Mouse (Mus musculus) cerebellum, adult 2 months (tissue): ENCODE results near the gene Brd4. TPM values are rescaled to one million over a fixed set of nuclear protein-coding genes. Genes with fewer than 3 reads are reported as not detected.

Experiments
- DNase-seq, 2 experiments: peaks; one replicate each; pipeline ENCODE4 v3.0.0; 2021
- H3K27ac ChIP-seq: fragments of 200-500 bp; 2 replicates; pipeline ENCODE4 v1.5.1; 2012; ENCODE audit warnings: low read length, control low read depth, inconsistent platforms; ENCODE audit not compliant: insufficient read depth
- H3K27me3 ChIP-seq: fragments of 200-500 bp; 2 replicates; pipeline ENCODE4 v1.6.1; 2012; ENCODE audit warnings: inconsistent platforms, mild to moderate bottlenecking, low read length, moderate library complexity; ENCODE audit not compliant: control insufficient read depth, insufficient read depth
- H3K4me1 ChIP-seq: fragments of 200-500 bp; 2 replicates; pipeline ENCODE4 v1.6.1; 2011; ENCODE audit warnings: low read length; ENCODE audit not compliant: control insufficient read depth, insufficient read depth
- H3K4me3 ChIP-seq: fragments of 200-500 bp; replicated peaks from 2 replicates; pipeline ENCODE3; 2011; ENCODE audit warnings: mild to moderate bottlenecking, low read depth, low read length, control low read depth; ENCODE audit not compliant: insufficient read depth
- CTCF ChIP-seq: fragments of 200-500 bp; IDR thresholded peaks from 2 replicates; pipeline ENCODE4 v1.5.1; 2011; ENCODE audit warnings: low read depth, mild to moderate bottlenecking, control low read depth, low read length, moderate library complexity, borderline replicate concordance; ENCODE audit not compliant: insufficient read depth
- POLR2A ChIP-seq: fragments of 200-500 bp; IDR thresholded peaks from 2 replicates; pipeline ENCODE4 v1.6.1; 2011; ENCODE audit warnings: low read length, control low read depth, borderline replicate concordance; ENCODE audit not compliant: insufficient read depth
- WGBS: fragments of 180-500 bp; shearing (Covaris S2); methylation state at CpG from one replicate; pipeline ENCODE4 v1.1.7; 2018; 5-methylcytosine and 5-hydroxymethylcytosine counted together
- polyA plus RNA-seq: library from polyadenylated mRNA; depleted of rRNA; stranded (reverse); fragments of >200 nt; gene quantifications from 2 replicates; pipeline ENCODE4 v1.2.3, GENCODE M21; 2012; rRNA removed

Brd4 gene
- 54.5 and 55.0 TPM in 2 replicates for polyA plus RNA-seq

DNA sequence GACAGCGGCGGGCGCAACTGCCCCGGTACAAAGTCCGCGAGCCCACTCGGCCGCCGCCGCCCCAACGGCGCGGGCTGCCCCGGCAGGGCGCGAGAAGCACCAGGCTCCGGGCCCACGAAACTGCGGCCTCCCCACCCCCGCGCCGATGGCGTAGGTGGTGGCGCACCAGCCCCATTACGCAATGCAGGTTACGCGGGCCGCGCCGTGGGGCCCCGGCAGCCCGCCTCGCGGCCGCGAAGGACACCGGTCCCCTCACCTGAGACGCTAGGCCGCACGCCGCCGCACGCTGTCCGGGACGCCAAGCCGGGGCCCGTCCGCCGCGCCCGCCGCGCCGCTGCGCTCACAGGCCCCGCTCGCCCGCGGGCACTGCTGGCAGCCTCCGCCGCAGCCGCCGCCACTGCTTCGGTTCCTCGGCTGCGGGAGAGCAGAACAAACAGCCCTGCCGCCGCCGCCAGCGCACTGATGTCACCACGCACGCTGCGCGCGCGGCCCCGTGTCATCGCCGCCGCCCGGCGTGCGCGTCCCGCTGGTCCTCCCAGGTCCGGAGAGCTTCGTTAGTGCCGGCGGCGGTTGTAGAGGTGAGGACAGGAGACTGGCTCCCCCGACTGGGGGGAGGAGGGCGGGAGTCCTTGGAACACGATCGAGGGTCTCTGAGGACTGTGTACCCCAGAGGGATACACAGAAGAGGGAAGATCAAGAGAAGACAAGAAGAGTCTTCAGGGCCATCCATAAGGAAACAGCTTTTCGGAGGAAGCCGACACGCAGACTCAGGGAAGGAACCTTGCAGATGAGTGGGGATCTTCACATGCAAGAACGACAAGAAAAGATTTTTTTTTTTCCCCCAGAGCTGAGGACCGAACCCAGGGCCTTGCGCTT lies at the start of gene Brd4:
Gene Brd4, minus strand, starts transcription at position 461 of the 876 bp plus-strand sequence.
- Histone ChIP-seq H3K4me3 (peak within 1 kb of the TSS; percentile 91), H3K27me3 (no peaks in the 10 kb centered on the region), H3K27ac (peak within 1 kb of the TSS; percentile 99), H3K4me1 (peaks cover 6% of the 10 kb centered on the region; the same call in 1 of the 2 replicates)
- WGBS: under 1% methylated on average over 86 of the region's 100 CpGs
- TF ChIP-seq POLR2A: peak; percentile 95
- TF ChIP-seq CTCF: no peak; the same call in 1 of the 2 replicates
- peak; percentile 94 to 97 for DNase-seq

GRCm38 (mm10) chr17:32333675-32334303 lies 49.3 kb upstream of the Brd4 start:
- H3K4me1 ChIP-seq: no peaks in the 10 kb centered on the region
- DNase-seq: no peak
- no peak overlapping the region for H3K4me3 ChIP-seq
- no peaks in the 10 kb centered on the region for H3K27me3 ChIP-seq
- 87% methylated on average over 31 of the region's 31 CpGs for WGBS
- no peak overlapping the region for H3K27ac ChIP-seq
- no peak for TF ChIP-seq POLR2A
- no peak for TF ChIP-seq CTCF

DNA sequence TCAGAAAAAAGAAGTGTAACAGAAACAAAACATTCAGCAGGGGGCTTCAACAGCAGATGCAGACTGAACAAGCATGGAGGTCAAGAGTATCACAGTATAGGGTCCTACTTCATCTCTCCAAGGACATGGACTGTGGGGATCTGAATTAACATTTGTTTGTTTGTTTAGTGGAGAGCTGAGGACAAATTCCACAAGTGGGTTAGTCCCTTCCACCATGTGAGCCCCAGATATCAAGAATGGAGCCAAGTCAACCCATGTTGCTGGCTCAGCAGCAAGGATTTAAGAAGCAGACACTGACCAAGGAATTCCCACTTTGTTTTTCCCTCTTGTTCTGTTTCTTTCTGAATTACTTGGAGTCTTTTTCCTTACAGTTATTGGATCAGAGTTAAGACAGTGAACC lies 43.0 kb upstream of the Brd4 start:
- H3K27ac ChIP-seq: no peak overlapping the region
- H3K4me1 ChIP-seq: no peaks in the 10 kb centered on the region
- DNase-seq: no peak
- TF ChIP-seq CTCF: no peak
- no peak for TF ChIP-seq POLR2A
- H3K4me3 ChIP-seq: no peak overlapping the region
- no peaks in the 10 kb centered on the region for H3K27me3 ChIP-seq

DNA sequence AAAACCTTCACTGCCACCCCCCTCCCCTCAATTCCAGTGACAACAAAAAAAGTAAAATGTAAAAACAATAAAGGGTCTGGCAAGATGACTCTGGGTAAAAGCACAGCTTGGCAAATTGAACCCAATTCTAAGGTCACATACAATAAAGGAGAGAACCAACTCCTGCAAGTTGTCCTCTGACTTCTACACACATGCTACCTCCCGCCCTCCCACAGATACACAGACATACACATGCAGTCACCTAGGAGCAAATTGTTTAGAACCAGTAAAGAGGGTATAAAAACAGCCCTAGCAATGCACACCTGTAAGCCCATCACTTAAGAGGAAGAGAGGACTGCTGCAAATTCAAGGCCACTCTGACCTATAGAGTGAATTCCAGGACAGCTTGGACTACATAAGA lies 38.3 kb upstream of the Brd4 start:
- no peak for DNase-seq
- TF ChIP-seq POLR2A: no peak
- TF ChIP-seq CTCF: no peak
- peaks cover 3% of the 10 kb centered on the region; the same call in 1 of the 2 replicates for H3K4me1 ChIP-seq

DNA sequence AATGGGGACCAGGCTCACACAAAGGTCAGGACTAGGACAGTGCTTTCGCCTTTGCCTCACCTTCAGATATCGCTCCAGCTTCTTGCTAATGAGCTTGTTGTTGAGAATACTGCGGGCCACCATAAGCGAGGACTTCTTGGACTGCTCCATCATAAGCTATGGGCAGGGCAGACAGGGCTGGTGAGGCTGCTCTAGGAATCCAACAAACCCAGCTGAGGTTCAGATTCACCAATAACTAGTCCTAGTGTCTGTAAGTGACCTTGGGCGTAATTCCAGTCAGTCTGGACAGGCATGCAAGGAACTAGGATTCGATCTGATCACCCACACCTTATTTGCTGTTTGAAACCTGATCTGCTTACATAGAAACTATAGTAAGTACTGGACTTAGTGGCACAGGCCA lies 37.3 kb upstream of the Brd4 start:
- Histone ChIP-seq H3K27ac (0 out of 2 replicates have a peak overlapping the region, but pooled peaks have one; percentile 33), H3K4me3 (peak overlapping the region; percentile 71), H3K27me3 (no peaks in the 10 kb centered on the region), H3K4me1 (peaks cover 3% of the 10 kb centered on the region; the same call in 1 of the 2 replicates)
- 19% methylated on average over 6 of the region's 6 CpGs for WGBS
- TF ChIP-seq POLR2A (no peak), CTCF (no peak)
- DNase-seq: no peak

More for the DNA sequence above, 38.3 kb upstream of the Brd4 start:
- H3K27me3 ChIP-seq: no peaks in the 10 kb centered on the region
- no peak overlapping the region for H3K27ac ChIP-seq
- H3K4me3 ChIP-seq: no peak overlapping the region
- 89% methylated on average over 1 of the region's 1 CpGs for WGBS

DNA sequence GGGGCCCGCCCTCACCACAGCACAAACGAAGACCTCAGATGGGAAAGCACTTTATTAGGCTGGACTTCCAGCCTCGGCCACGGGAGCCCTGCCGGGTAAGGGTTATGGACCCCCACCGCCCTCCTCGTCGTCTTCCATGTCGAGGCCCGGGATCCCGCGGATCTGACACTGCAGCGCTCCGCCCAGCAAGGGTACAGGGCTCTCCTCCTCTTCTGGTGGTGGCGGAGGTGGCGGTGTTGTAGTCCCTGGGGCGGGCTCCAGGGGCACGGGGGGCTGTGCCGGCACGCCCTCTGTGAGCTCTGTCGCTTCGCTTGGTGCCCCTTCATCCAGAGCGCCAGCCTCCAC lies 36.8 kb upstream of the Brd4 start:
- Histone ChIP-seq H3K27me3 (no peaks in the 10 kb centered on the region), H3K4me3 (peak overlapping the region; percentile 71), H3K27ac (0 out of 2 replicates have a peak overlapping the region, but pooled peaks have one; percentile 33), H3K4me1 (peaks cover 3% of the 10 kb centered on the region; the same call in 1 of the 2 replicates)
- no peak for DNase-seq
- no peak for TF ChIP-seq CTCF
- TF ChIP-seq POLR2A: peak; percentile 30; the same call in 1 of the 2 replicates
- under 1% methylated on average over 23 of the region's 23 CpGs for WGBS

- Histone ChIP-seq H3K27ac (peak within 1 kb of the TSS; percentile 58), H3K27me3 (no peaks in the 10 kb centered on the region), H3K4me3 (peak within 1 kb of the TSS; percentile 87), H3K4me1 (peaks cover 3% of the 10 kb centered on the region; the same call in 1 of the 2 replicates)
- WGBS: 1% methylated on average over 83 of the region's 83 CpGs
- DNase-seq: peak; percentile 97 to 99
- TF ChIP-seq CTCF: no peak
- peak; percentile 84 for TF ChIP-seq POLR2A
Measured at GRCm38 (mm10) chr17:32320597-32321389, 36.3 kb upstream of the Brd4 start, which contains the start of gene Akap8. Gene Akap8 (minus strand): TSS chr17:32321238.
